Mouse (Mus musculus): ENCODE measurements around the gene Gm19668. TPM values are rescaled to one million over a fixed set of nuclear protein-coding genes. Genes with fewer than 3 reads are reported as not detected.
"Not testable (repeated sequence)": the region's sequence is repeated elsewhere in the genome, so short reads cannot be mapped to it uniquely, and the experiment has no call there.

Gm19668 gene
- total and polyA plus RNA-seq, 2 experiments: not detected

DNA sequence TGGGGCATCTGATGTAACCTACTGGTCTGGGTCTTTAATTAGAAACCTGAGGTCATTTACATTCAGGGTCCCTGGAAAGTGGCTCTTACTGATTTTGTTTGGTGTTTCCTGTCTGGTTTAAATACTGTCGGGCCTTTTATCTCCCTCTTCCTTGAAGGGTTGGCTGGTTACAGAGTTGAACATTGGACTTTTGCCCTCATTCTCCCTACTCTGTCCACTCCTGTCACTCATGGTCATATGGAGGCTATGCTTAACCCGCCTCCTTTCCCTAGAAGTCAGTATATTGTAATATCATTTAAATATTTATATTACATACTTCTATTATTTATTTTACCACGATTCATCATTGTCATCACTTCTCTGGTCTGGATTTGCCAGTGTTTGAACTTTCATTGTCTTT lies 5.2 kb upstream of the Gm19668 start:
- TF ChIP-seq CTCF (IDR thresholded peaks at IDR 0.05; ENCODE audit: low read depth, low read length): no peak
- TF ChIP-seq POLR2A (IDR thresholded peaks at IDR 0.05; ENCODE audit: extremely low read depth, insufficient read depth, low read length): no peak
- no peaks in the 10 kb centered on the region for H3K36me3 ChIP-seq (ENCODE audit: control insufficient read depth, insufficient read depth, low read length)
- DNase-seq (ENCODE audit: extremely low read depth, low read depth, low spot score): peak; percentile 15
- H3K4me3 ChIP-seq (ENCODE audit: insufficient read depth, low read depth, low read length): no peak overlapping the region
- H3K27ac ChIP-seq (replicated peaks; ENCODE audit: insufficient read depth, low read depth, low read length): no peak overlapping the region
- H3K9ac ChIP-seq (ENCODE audit: low read depth, low read length): no peak overlapping the region
- no peaks in the 10 kb centered on the region for H3K27me3 ChIP-seq (ENCODE audit: control insufficient read depth, insufficient read depth, low read length)
- H3K4me1 ChIP-seq (ENCODE audit: control insufficient read depth, insufficient read depth, low read length): no peaks in the 10 kb centered on the region
- H3K79me2 ChIP-seq (ENCODE audit: control insufficient read depth, insufficient read depth, low read length): no peaks in the 10 kb centered on the region
- whole genome bisulfite sequencing: 49% methylated on average over 3 of the region's 3 CpGs

DNA sequence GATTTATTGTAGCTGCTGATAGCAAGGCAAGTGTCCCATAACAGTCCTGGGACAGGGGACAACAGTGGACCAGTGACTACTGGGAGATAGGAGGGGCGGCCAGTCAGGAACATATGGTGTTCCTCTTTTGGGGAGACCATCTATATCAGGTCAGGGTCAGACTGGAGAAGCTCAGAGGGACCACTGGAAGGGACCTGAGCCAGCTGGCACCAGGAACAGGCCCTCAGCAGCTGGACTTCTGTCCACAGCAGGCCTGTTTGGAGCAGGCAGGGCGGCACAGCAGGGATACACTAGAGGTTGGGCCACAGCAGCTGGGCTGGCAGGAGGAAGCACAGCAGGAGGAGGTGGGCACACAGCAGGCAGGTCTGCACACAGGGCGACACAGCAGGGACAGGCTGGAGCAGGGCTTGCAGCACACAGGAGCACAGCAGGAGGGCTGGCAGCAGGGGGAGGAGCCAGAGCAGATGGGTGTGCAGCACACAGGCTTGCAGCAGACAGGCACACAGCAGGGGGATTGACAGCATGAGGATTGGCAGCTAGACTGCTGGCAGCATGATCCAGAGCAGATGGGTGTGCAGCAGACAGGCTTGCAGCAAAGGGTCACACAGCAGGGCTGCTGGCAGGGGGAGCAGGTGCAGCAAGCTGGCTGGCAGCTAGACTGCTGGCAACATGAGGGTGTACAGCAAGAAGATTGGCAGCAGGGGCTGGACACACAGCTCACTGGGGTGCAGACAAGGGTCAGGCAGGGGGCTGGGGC lies 591 bp downstream of the Gm19668 start:
- not testable (repeated sequence) for H3K36me3 ChIP-seq (ENCODE audit: control insufficient read depth, insufficient read depth, low read length); H3K4me1 ChIP-seq (ENCODE audit: control insufficient read depth, insufficient read depth, low read length); H3K79me2 ChIP-seq (ENCODE audit: control insufficient read depth, insufficient read depth, low read length); H3K4me3 ChIP-seq (ENCODE audit: insufficient read depth, low read depth, low read length); DNase-seq (ENCODE audit: extremely low read depth, low read depth, low spot score); H3K27me3 ChIP-seq (ENCODE audit: control insufficient read depth, insufficient read depth, low read length); H3K27ac ChIP-seq (replicated peaks; ENCODE audit: insufficient read depth, low read depth, low read length); H3K9ac ChIP-seq (ENCODE audit: low read depth, low read length)
- WGBS: 69% methylated on average over 3 of the region's 3 CpGs

DNA sequence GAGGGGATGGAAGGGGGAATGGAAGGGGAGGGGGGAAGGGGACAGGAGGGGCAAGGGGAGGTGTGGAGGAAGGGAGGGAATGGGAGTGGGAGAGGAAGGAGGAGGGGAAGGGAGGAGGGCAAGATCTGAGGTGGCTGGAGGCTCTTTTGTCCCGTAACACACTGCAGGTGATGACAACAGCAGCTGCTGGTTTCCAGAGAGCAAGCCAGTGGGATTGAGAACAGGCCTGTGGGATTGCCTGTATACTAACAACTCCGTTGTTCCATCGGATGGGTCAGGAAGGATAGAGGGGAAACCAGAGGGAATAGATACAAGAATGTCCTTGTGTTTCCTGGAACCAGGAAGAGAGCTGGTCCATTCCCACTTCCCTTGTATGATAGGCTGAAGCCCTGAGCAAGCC lies 1.3 kb downstream of the Gm19668 start:
- H3K9ac ChIP-seq (ENCODE audit: low read depth, low read length): no peak overlapping the region
- no peak overlapping the region for H3K4me3 ChIP-seq (ENCODE audit: insufficient read depth, low read depth, low read length)
- no peak overlapping the region for H3K27ac ChIP-seq (replicated peaks; ENCODE audit: insufficient read depth, low read depth, low read length)
- no peaks in the 10 kb centered on the region for H3K4me1 ChIP-seq (ENCODE audit: control insufficient read depth, insufficient read depth, low read length)
- no peaks in the 10 kb centered on the region for H3K27me3 ChIP-seq (ENCODE audit: control insufficient read depth, insufficient read depth, low read length)
- H3K79me2 ChIP-seq (ENCODE audit: control insufficient read depth, insufficient read depth, low read length): no peaks in the 10 kb centered on the region
- DNase-seq (ENCODE audit: extremely low read depth, low read depth, low spot score): no peak
- no peaks in the 10 kb centered on the region for H3K36me3 ChIP-seq (ENCODE audit: control insufficient read depth, insufficient read depth, low read length)
- no peak for TF ChIP-seq CTCF (IDR thresholded peaks at IDR 0.05; ENCODE audit: low read depth, low read length)
- TF ChIP-seq POLR2A (IDR thresholded peaks at IDR 0.05; ENCODE audit: extremely low read depth, insufficient read depth, low read length): no peak
- WGBS: 35% methylated on average over 3 of the region's 3 CpGs

DNA sequence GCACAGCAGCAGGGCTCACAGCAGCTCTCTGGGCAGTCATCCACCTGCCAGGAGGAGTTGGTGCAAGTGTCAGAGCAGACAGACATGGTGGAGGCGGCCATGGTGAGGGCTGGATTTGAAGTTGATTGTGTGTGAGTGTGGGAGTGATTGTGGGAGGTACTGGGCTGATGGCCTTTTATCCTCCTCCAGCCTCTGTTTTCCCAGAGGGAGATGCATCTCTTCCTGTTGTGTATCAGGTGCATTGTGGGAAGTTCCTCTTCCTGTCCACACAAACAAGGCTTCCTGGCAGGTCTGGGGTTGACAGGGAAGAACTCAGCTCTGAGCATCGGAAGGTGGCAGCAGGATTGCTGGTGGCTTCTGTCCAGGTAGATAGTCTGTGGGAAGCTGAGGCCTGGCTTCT lies 4.0 kb downstream of the Gm19668 start, which contains the start of gene Gm9639:
Gene Gm9639 (minus strand): TSS at position 101 of the 400 bp plus-strand sequence.
- DNase-seq (ENCODE audit: extremely low read depth, low read depth, low spot score): no peak
- H3K27me3 ChIP-seq (ENCODE audit: control insufficient read depth, insufficient read depth, low read length): no peaks in the 10 kb centered on the region
- H3K27ac ChIP-seq (replicated peaks; ENCODE audit: insufficient read depth, low read depth, low read length): no peak within 1 kb of the TSS
- no peak within 1 kb of the TSS for H3K4me3 ChIP-seq (ENCODE audit: insufficient read depth, low read depth, low read length)
- no peak within 1 kb of the TSS for H3K9ac ChIP-seq (ENCODE audit: low read depth, low read length)
- no peaks in the 10 kb centered on the region for H3K36me3 ChIP-seq (ENCODE audit: control insufficient read depth, insufficient read depth, low read length)
- no peaks in the 10 kb centered on the region for H3K79me2 ChIP-seq (ENCODE audit: control insufficient read depth, insufficient read depth, low read length)
- H3K4me1 ChIP-seq (ENCODE audit: control insufficient read depth, insufficient read depth, low read length): no peaks in the 10 kb centered on the region
- 51% methylated on average over 2 of the region's 2 CpGs for WGBS
- TF ChIP-seq CTCF (IDR thresholded peaks at IDR 0.05; ENCODE audit: low read depth, low read length): no peak
- no peak for TF ChIP-seq POLR2A (IDR thresholded peaks at IDR 0.05; ENCODE audit: extremely low read depth, insufficient read depth, low read length)

DNA sequence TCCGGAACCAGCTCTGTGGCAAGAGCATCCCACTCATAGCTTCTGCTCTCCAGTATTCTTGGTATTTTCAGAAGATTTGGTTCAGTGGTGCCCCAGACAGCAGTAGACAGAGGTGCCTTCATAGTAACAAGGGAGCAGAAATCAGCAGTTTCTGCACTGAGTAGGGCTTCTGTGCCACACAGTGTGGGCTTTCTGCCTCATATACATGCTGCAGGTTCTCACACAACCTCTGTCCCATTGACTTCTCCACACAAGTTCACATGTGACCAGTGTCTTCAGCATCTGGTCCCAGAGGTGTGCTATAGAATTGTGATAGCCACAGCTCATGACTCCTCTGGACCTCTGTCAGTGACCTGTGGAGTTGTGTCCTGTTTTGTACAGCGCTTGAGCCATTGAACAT lies 10.3 kb downstream of the Gm19668 start:
- no peaks in the 10 kb centered on the region for H3K27me3 ChIP-seq (ENCODE audit: control insufficient read depth, insufficient read depth, low read length)
- H3K4me3 ChIP-seq (ENCODE audit: insufficient read depth, low read depth, low read length): no peak overlapping the region
- no peak overlapping the region for H3K9ac ChIP-seq (ENCODE audit: low read depth, low read length)
- no peak overlapping the region for H3K27ac ChIP-seq (replicated peaks; ENCODE audit: insufficient read depth, low read depth, low read length)
- H3K79me2 ChIP-seq (ENCODE audit: control insufficient read depth, insufficient read depth, low read length): no peaks in the 10 kb centered on the region
- H3K4me1 ChIP-seq (ENCODE audit: control insufficient read depth, insufficient read depth, low read length): no peaks in the 10 kb centered on the region
- H3K36me3 ChIP-seq (ENCODE audit: control insufficient read depth, insufficient read depth, low read length): no peaks in the 10 kb centered on the region
- no peak for TF ChIP-seq CTCF (IDR thresholded peaks at IDR 0.05; ENCODE audit: low read depth, low read length)
- TF ChIP-seq POLR2A (IDR thresholded peaks at IDR 0.05; ENCODE audit: extremely low read depth, insufficient read depth, low read length): no peak
- no peak for DNase-seq (ENCODE audit: extremely low read depth, low read depth, low spot score)
- 75% methylated on average over 2 of the region's 2 CpGs for WGBS

DNA sequence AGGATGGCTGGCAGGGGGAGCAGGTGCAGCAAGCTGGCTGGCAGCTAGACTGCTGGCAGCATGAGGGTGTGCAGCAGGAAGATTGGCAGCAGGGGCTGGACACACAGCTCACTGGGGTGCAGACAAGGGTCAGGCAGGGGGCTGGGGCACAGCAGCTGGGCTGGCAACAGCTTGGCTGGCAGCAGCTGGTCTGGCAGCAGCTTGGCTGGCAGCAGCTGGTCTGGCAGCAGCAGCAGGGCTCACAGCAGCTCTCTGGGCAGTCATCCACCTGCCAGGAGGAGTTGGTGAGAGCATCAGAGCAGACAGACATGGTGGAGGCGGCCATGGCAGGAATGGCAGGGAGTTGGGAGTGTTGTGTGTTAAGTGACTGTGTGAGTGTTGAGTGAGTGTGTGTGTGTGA lies 11.1 kb downstream of the Gm19668 start, which contains the start of gene Gm7137:
Gene Gm7137 (minus strand): TSS at position 325 of the 400 bp plus-strand sequence.
- 36% methylated on average over 1 of the region's 1 CpGs for WGBS
- not testable (repeated sequence) for H3K9ac ChIP-seq (ENCODE audit: low read depth, low read length); H3K4me3 ChIP-seq (ENCODE audit: insufficient read depth, low read depth, low read length); H3K27me3 ChIP-seq (ENCODE audit: control insufficient read depth, insufficient read depth, low read length); H3K36me3 ChIP-seq (ENCODE audit: control insufficient read depth, insufficient read depth, low read length); H3K4me1 ChIP-seq (ENCODE audit: control insufficient read depth, insufficient read depth, low read length); H3K79me2 ChIP-seq (ENCODE audit: control insufficient read depth, insufficient read depth, low read length); H3K27ac ChIP-seq (replicated peaks; ENCODE audit: insufficient read depth, low read depth, low read length); DNase-seq (ENCODE audit: extremely low read depth, low read depth, low spot score)

DNA sequence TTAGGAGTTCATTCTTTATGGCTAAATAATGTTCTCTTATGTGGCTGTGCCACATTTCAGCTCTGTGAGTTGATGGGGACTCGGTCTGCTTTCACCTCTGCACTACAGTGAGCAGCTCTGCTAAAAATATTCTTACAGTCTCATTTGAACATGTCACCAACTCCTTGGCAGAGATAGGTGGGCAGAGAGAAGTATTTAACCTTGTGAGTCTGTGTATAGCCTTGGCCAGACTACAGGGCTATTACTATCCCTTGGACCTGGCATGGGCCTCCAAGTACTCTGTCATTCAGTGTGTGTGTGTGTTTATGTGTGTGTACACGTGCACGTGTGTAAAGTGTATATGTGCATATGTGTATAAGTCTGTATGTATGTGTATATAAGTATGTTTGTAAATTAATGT lies 15.5 kb downstream of the Gm19668 start:
- not testable (repeated sequence) for H3K27ac ChIP-seq (replicated peaks; ENCODE audit: insufficient read depth, low read depth, low read length); DNase-seq (ENCODE audit: extremely low read depth, low read depth, low spot score); H3K4me3 ChIP-seq (ENCODE audit: insufficient read depth, low read depth, low read length); H3K27me3 ChIP-seq (ENCODE audit: control insufficient read depth, insufficient read depth, low read length); H3K79me2 ChIP-seq (ENCODE audit: control insufficient read depth, insufficient read depth, low read length); H3K9ac ChIP-seq (ENCODE audit: low read depth, low read length); H3K4me1 ChIP-seq (ENCODE audit: control insufficient read depth, insufficient read depth, low read length); H3K36me3 ChIP-seq (ENCODE audit: control insufficient read depth, insufficient read depth, low read length)
- WGBS: 98% methylated on average over 3 of the region's 3 CpGs

DNA sequence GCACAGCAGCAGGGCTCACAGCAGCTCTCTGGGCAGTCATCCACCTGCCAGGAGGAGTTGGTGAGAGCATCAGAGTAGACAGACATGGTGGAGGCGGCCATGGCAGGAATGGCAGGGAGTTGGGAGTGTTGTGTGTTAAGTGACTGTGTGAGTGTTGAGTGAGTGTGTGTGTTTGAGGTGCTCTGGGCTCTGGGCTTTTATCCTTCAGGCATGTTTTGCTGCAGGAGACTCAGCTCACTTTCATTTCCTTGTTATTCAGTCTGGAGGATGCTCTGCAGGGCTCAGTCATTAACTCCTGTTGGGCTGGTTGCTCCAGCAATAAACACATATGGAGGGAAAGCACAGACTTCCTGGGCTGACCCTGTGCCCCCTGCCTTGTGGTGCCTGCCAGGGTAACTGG lies 16.5 kb downstream of the Gm19668 start, which contains the start of gene Gm3250:
Gene Gm3250 (minus strand): TSS at position 101 of the 400 bp plus-strand sequence.
- H3K4me1 ChIP-seq (ENCODE audit: control insufficient read depth, insufficient read depth, low read length); H3K27ac ChIP-seq (replicated peaks; ENCODE audit: insufficient read depth, low read depth, low read length); DNase-seq (ENCODE audit: extremely low read depth, low read depth, low spot score); H3K27me3 ChIP-seq (ENCODE audit: control insufficient read depth, insufficient read depth, low read length); H3K36me3 ChIP-seq (ENCODE audit: control insufficient read depth, insufficient read depth, low read length); H3K79me2 ChIP-seq (ENCODE audit: control insufficient read depth, insufficient read depth, low read length); H3K4me3 ChIP-seq (ENCODE audit: insufficient read depth, low read depth, low read length); H3K9ac ChIP-seq (ENCODE audit: low read depth, low read length): not testable (repeated sequence)
- WGBS: 50% methylated on average over 1 of the region's 1 CpGs

All from liver, adult 2 months (tissue).